In the genomic region with DNA sequence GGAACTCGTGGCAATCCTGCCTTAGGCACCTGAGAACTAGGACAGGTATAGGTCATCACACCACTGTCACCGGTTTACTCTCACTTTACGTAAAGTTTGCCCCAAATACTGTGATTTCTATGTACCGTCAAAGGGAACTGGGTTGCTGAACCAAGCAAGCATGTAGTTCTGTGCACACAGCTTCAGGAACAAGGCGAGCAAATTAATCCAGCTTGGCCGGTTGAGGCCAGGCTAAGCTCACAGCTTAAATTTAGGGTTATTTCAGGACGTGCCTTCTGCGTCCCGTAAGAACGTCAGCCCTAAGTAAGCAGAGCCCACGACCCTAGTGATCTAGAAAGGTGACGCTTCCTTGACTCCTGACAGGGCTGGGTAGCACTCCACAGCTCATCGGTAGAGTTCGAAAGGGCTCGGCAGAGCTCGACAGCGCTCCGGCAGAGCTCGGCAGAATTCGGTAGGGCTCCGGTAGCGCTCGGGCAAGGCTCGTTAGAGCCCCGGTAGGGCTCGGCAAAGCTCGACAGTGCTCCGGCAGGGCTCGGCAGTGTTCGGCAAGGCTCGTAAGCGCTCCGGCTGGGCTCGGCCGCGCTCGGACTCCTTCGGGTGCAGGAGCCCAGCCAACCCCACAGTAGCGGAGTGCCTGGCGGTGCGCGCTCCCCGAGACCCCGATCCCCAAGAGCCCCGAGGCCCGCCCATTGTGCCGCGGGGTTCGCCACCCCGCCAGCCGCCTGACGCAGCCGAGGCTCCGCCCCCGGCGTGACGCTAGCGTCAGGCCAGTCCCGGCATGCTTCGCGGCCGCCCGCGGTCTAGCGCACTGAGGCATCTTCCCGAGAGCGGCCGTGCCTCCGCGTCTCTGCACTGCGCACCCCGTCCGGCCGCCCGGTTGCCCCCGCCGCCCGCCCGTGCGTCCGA, we compare ENCODE assay signal across 7 mouse cellular contexts. TPM values are rescaled to one million over a fixed set of nuclear protein-coding genes. Genes with fewer than 3 reads are reported as not detected.
A peak's percentile ranks its signal among the peaks of the same experiment; 100 is the strongest.
DNase-seq lines count a peak whose midpoint lies in the region; ATAC-seq lines count a peak whose summit lies in the region.

A gene (plus strand): TSS at position 770 of the 906 bp plus-strand sequence.

- no peaks in the 10 kb centered on the region for H3K9me3 ChIP-seq in embryonic facial prominence, embryonic 12.5 days
- no peaks in the 10 kb centered on the region for H3K9me3 ChIP-seq in limb, embryonic 11.5 days (ENCODE audit: control insufficient read depth, low read length)
- no peaks in the 10 kb centered on the region for H3K9me3 ChIP-seq in midbrain, embryonic 14.5 days (ENCODE audit: control insufficient read depth, low read length)

- H3K27me3 ChIP-seq in embryonic facial prominence, embryonic 12.5 days: no peaks in the 10 kb centered on the region
- H3K27me3 ChIP-seq in limb, embryonic 11.5 days (ENCODE audit: control insufficient read depth, insufficient read depth, low read length): no peaks in the 10 kb centered on the region
- H3K27me3 ChIP-seq in midbrain, embryonic 14.5 days (ENCODE audit: control insufficient read depth, insufficient read depth, low read length): no peaks in the 10 kb centered on the region

- H3K36me3 ChIP-seq in embryonic facial prominence, embryonic 12.5 days: no peaks in the 10 kb centered on the region
- no peaks in the 10 kb centered on the region for H3K36me3 ChIP-seq in limb, embryonic 11.5 days (ENCODE audit: control insufficient read depth, insufficient read depth, low read length)
- peaks cover 8% of the 10 kb centered on the region; the same call in 1 of the 2 replicates for H3K36me3 ChIP-seq in midbrain, embryonic 14.5 days (ENCODE audit: control insufficient read depth, insufficient read depth, low read length)

- peak within 1 kb of the TSS; percentile 79 for H3K4me2 ChIP-seq in embryonic facial prominence, embryonic 12.5 days (replicated peaks)
- H3K4me2 ChIP-seq in limb, embryonic 11.5 days (ENCODE audit: low read depth, severe bottlenecking): peak within 1 kb of the TSS; percentile 76
- H3K4me2 ChIP-seq in midbrain, embryonic 14.5 days (ENCODE audit: low read length): peak within 1 kb of the TSS; percentile 78

- H3K27ac ChIP-seq in embryonic facial prominence, embryonic 12.5 days: peak within 1 kb of the TSS; percentile 88
- H3K27ac ChIP-seq in limb, embryonic 11.5 days (replicated peaks; ENCODE audit: low read depth, low read length): peak within 1 kb of the TSS; percentile 81
- peak within 1 kb of the TSS; percentile 93 for H3K27ac ChIP-seq in midbrain, embryonic 14.5 days (replicated peaks; ENCODE audit: low read depth, low read length)

- peak within 1 kb of the TSS; percentile 88 for H3K9ac ChIP-seq in embryonic facial prominence, embryonic 12.5 days
- H3K9ac ChIP-seq in limb, embryonic 11.5 days (ENCODE audit: low read length): peak within 1 kb of the TSS; percentile 83
- H3K9ac ChIP-seq in midbrain, embryonic 14.5 days (replicated peaks; ENCODE audit: low read length): peak within 1 kb of the TSS; percentile 92

- ATAC-seq in embryonic facial prominence, embryonic 12.5 days (ENCODE audit: insufficient number of reproducible peaks, insufficient read depth, low FRiP score, low TSS enrichment): peak; percentile 97
- ATAC-seq in limb, embryonic 11.5 days (ENCODE audit: insufficient number of reproducible peaks, low FRiP score, low TSS enrichment, low read depth): peak; percentile 92
- peak; percentile 95 for ATAC-seq in midbrain, embryonic 14.5 days (ENCODE audit: low FRiP score, low TSS enrichment)

- peak within 1 kb of the TSS; percentile 86 for H3K4me3 ChIP-seq in embryonic facial prominence, embryonic 12.5 days
- peak within 1 kb of the TSS; percentile 75 for H3K4me3 ChIP-seq in limb, embryonic 11.5 days (ENCODE audit: low read depth, low read length)
- H3K4me3 ChIP-seq in midbrain, embryonic 14.5 days (replicated peaks; ENCODE audit: low read depth, low read length): peak within 1 kb of the TSS; percentile 87

- peak; percentile 95 for DNase-seq in adrenal gland, postnatal 25 days
- DNase-seq in heart, adult 11 months: peak; percentile 100
- peak; percentile 98 for DNase-seq in kidney, adult 18-20 months
- DNase-seq in limb, embryonic 11.5 days (ENCODE audit: low spot score): peak; percentile 90
- peak; percentile 99 for DNase-seq in midbrain, embryonic 14.5 days
- peak; percentile 97 for DNase-seq in spleen, adult 18-20 months

- under 1% methylated on average over 80 of the region's 81 CpGs for whole genome bisulfite sequencing in embryonic facial prominence, embryonic 12.5 days
- WGBS in limb, embryonic 11.5 days: under 1% methylated on average over 77 of the region's 81 CpGs
- WGBS in midbrain, embryonic 14.5 days: 1% methylated on average over 81 of the region's 81 CpGs

- peaks cover 20% of the 10 kb centered on the region for H3K4me1 ChIP-seq in embryonic facial prominence, embryonic 12.5 days
- H3K4me1 ChIP-seq in limb, embryonic 11.5 days (ENCODE audit: control insufficient read depth, insufficient read depth, low read length): peaks cover 7% of the 10 kb centered on the region; the same call in 1 of the 2 replicates
- H3K4me1 ChIP-seq in midbrain, embryonic 14.5 days (ENCODE audit: control insufficient read depth, insufficient read depth, low read length): peaks cover 32% of the 10 kb centered on the region

RNA-seq across cellular contexts. Expression of the gene that starts here (rescaled TPM):
- 114 and 119 TPM in 2 replicates for total RNA-seq in adrenal gland, postnatal 25 days (2021)
- polyA plus RNA-seq in embryonic facial prominence, embryonic 12.5 days (2016; fragmentation: Nextera tagmentation; extraction: Ambion mirVana): 30.7 TPM in 2 replicates
- 21.8 and 24.5 TPM in 2 replicates for polyA plus RNA-seq in limb, embryonic 11.5 days (2014; fragmentation: Nextera tagmentation; extraction: Ambion mirVana)
- polyA plus RNA-seq in midbrain, embryonic 14.5 days (2014; fragmentation: Nextera tagmentation; extraction: Ambion mirVana): 47.3 and 62.0 TPM in 2 replicates

Comparison
In these comparisons a context has a peak if more than half of its experiments do, and no peak if none do; other contexts are left out.
1. Peak in every context shown above with its lines: DNase-seq, ATAC-seq, H3K4me3 ChIP-seq and H3K27ac ChIP-seq.